Mouse (Mus musculus) ovary, adult 10 weeks (tissue): ENCODE results near the gene Ugt1a1. TPM values are rescaled to one million over a fixed set of nuclear protein-coding genes. Genes with fewer than 3 reads are reported as not detected.

ENCODE experiments used
- polyA plus RNA-seq: library from polyadenylated mRNA; stranded (reverse); fragments of 350-450 nt; fragmentation: Illumina TruSeq; extraction: RNeasy Lipid Tissue Mini Kit (QIAGEN cat#74804); gene quantifications from one replicate; pipeline ENCODE4 v1.2.3, GENCODE M21; 2014

Ugt1a1 gene
- 10.1 TPM for polyA plus RNA-seq

GRCm38 (mm10) chr1:88211812-88212211, at the start of gene Ugt1a1:
Gene Ugt1a1, plus strand, starts transcription at chr1:88211959.

DNA sequence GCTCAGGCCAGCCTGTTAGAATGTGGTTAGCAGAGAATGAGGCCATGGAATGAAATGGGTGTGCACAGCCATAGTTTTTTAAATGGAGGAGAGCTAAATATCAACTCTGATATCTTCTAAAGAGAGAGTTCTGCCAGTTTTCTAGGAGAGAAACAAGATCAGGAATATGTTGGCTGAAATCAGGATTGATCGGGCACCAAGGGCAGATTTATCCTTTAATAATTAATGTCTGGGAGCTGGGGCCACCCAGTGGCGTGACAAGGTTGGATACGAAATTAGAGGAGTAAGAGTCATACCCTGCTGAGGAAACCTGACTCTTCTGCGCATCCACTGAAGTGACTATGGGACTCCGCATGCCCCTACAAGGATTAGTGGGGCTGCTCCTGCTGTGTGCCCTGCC, 46.0 kb upstream of the Ugt1a1 start, which contains the start of gene Ugt1a5:
Ugt1a5 (plus strand) TSS at position 302 of the 400 bp plus-strand sequence.

GRCm38 (mm10) chr1:88200456-88200855, 11.3 kb upstream of the Ugt1a1 start, which contains the start of gene Ugt1a2:
Gene Ugt1a2, plus strand, starts transcription at chr1:88200601.

DNA sequence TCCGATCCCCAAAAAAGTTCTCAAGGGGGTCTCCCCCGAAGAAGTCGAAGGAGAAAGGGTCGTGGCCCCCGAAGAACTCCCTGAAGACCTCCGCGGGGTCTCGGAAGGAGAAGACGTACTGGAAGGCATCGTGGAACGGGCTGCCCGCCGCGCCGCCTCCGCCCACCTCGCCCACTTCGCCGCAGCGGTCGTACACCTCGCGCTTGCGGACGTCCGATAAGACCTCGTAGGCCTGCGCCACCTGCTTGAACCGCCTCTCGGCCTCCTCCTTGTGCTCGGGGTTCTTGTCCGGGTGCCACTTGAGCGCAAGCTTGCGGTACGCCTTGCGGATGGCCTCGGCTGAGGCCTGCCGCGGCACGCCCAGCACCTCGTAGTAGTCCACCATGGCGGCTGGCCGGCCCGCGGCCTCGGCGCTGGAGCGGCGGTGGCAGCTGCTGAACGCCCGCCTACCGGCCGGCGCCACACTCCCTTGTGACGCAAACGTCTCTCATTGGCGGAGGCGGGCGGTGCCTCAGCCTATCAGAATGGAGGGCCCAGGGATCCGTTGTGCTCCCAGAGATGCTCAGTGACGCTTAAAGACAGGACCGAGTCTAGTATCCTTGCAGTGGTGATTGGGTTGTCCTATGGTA, 6.4 kb upstream of the Ugt1a1 start, which contains the start of gene Dnajb3:
Dnajb3 (minus strand) TSS at position 489 of the 629 bp plus-strand sequence.

DNA sequence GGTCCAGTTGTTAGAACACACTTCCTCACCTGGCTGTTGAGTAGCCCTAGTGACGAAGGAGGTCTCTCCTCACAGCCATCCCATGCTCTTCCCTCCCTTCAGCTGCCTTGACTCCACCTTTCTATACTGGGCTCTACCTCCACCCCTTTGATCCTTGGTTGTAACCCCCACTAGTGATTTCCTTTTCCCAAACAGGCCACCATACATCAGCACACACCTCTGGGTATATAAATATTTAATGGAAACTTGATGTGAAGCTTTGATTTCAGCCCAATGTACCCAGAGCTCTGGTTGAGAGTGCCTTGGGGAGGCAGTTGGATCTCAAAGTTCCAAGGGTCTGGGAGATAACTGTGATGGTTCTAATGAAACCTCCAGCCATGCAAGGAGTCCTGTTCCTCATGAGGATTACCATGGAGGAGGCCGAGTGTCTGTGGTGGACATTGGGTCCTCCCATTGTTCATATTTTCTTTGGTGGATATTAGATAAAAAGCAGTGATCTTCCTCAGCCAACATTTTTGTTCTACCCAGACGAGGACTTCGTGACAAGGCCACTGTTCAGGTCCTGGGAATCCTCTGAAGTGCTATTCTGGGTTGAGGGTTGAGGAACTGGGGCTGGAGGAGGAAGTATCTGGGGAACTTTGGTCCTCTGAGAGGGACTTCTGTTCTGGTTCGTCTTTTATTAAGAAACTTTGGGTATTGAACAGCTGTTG, 15.1 kb downstream of the Ugt1a1 start, which contains the start of gene Mroh2a:
Mroh2a (plus strand) TSS at position 317 of the 710 bp plus-strand sequence.

Other genes starting within 250 kb of the Ugt1a1 start
- 51.1 TPM for gene Usp40, start 203.4 kb upstream of the Ugt1a1 start, polyA plus RNA-seq
- not detected for gene Ugt1a10, start 156.6 kb upstream of the Ugt1a1 start, polyA plus RNA-seq
- gene Ugt1a9, start 141.2 kb upstream of the Ugt1a1 start, polyA plus RNA-seq, result not detected
- gene Ugt1a8, start 124.1 kb upstream of the Ugt1a1 start, polyA plus RNA-seq, result not detected
- 24.8 TPM for gene Ugt1a7c, start 116.9 kb upstream of the Ugt1a1 start, polyA plus RNA-seq
- gene Ugt1a6b, start 108.7 kb upstream of the Ugt1a1 start, polyA plus RNA-seq, result 1.1 TPM
- gene Ugt1a6a, start 77.2 kb upstream of the Ugt1a1 start, polyA plus RNA-seq, result 28.6 TPM
- gene Ugt1a5, start 45.9 kb upstream of the Ugt1a1 start, polyA plus RNA-seq, result not detected
- gene Ugt1a2, start 11.4 kb upstream of the Ugt1a1 start, polyA plus RNA-seq, result 0.71 TPM
- gene Dnajb3, start 6.2 kb upstream of the Ugt1a1 start, polyA plus RNA-seq, result 3.4 TPM
- gene Mroh2a, start 15.0 kb downstream of the Ugt1a1 start, polyA plus RNA-seq, result 0.31 TPM
- gene Hjurp, start 65.7 kb downstream of the Ugt1a1 start, polyA plus RNA-seq, result 88.9 TPM
- gene Trpm8, start 65.7 kb downstream of the Ugt1a1 start, polyA plus RNA-seq, result not detected
- gene Spp2, start 195.0 kb downstream of the Ugt1a1 start, polyA plus RNA-seq, result not detected